ENCODE assay signal across 19 mouse cellular contexts in genomic region chrX:118814259-118814658, GRCm38 (mm10).
DNase-seq lines count a peak whose midpoint lies in the region; TF ChIP-seq lines count a peak whose summit lies in the region.
"Had no signal": no experiment of that assay in that cellular context is flagged by ENCODE, and none has a peak within 500 bp of the region (broad histone marks: within the 10 kb centered on the region; RNA-seq: fewer than 3 reads in every experiment).

No protein-coding gene starts in this region.

- no peaks in the 10 kb centered on the region for H3K27me3 ChIP-seq in MEL (ENCODE audit: control insufficient read depth in 1 of 2, insufficient read depth in 2 of 2, low read length in 2 of 2)
- H3K27me3 ChIP-seq: CH12.LX had no signal

- no peaks in the 10 kb centered on the region for H3K9me3 ChIP-seq in MEL (replicated peaks; ENCODE audit: insufficient read depth, low read length)
- H3K9me3 ChIP-seq: G1E had no signal

- no peak overlapping the region for H3K27ac ChIP-seq in MEL (ENCODE audit: control insufficient read depth, low read depth, low read length)

- H3K4me1 ChIP-seq in MEL (ENCODE audit: control insufficient read depth in 1 of 2, insufficient read depth in 2 of 2, low read length in 2 of 2), result no peaks in the 10 kb centered on the region

- TF ChIP-seq CTCF in MEL (IDR thresholded peaks at IDR 0.05 in 2 of 3, conservative IDR thresholded peaks at IDR 0.05 in 1 of 3; ENCODE audit: control insufficient read depth in 1 of 3, insufficient read depth in 1 of 3, low read depth in 2 of 3, low read length in 3 of 3, poor library complexity in 1 of 3, severe bottlenecking in 1 of 3), result no peak
- no peak for TF ChIP-seq CTCF in brain, embryonic 14.5 days (IDR thresholded peaks at IDR 0.05; ENCODE audit: borderline replicate concordance, extremely low read depth, insufficient read depth, insufficient read length)

- peaks cover 0 to 3% of the 10 kb centered on the region in 2 experiments; a peak in 2 of 4 replicates for H3K36me3 ChIP-seq in MEL (ENCODE audit: control insufficient read depth in 1 of 2, insufficient read depth in 2 of 2, low read length in 2 of 2)
- H3K36me3 ChIP-seq: G1E had no signal

- no peaks in the 10 kb centered on the region for H3K79me2 ChIP-seq in MEL (ENCODE audit: control insufficient read depth, insufficient read depth, low read length, poor library complexity)

- DNase-seq in MEL (ENCODE audit: low read depth, low spot score), result peak; percentile 12
- peak; percentile 0 for DNase-seq in brain, embryonic 14.5 days (ENCODE audit: low read depth)
- no peak for DNase-seq in c-Kit-positive CD71-positive TER-119-positive erythroid progenitor cells, embryonic 14.5 days (ENCODE audit: low spot score)
- no peak for DNase-seq in kidney, postnatal 10 days
- DNase-seq: adrenal gland, adult 2 months; adrenal gland, adult 8-10 months; adrenal gland, postnatal 10 days; adrenal gland, postnatal 14 days; adrenal gland, postnatal 25 days; adrenal gland, postnatal 36 days; B cell, adult 2 months; cerebellum, adult 11 months; cerebellum, adult 11-12 months; cerebellum, adult 18-20 months; cerebellum, adult 2 months; cerebellum, adult 8-10 months; cerebellum, adult 9-10 months had no signal

- no peak for TF ChIP-seq POLR2A in MEL (IDR thresholded peaks at IDR 0.05; ENCODE audit: control insufficient read depth in 1 of 2, insufficient read depth in 1 of 2, low read depth in 1 of 2, low read length in 2 of 2, poor library complexity in 1 of 2)
- TF ChIP-seq POLR2A in brain, embryonic 14.5 days (IDR thresholded peaks at IDR 0.05; ENCODE audit: borderline replicate concordance, extremely low read depth, insufficient read depth, insufficient read length, poor library complexity, severe bottlenecking), result no peak

- TF ChIP-seq EP300 in MEL (IDR thresholded peaks at IDR 0.05; ENCODE audit: low read depth in 1 of 2, low read length in 2 of 2), result peak; percentile 48 to 55; a peak in 3 of 4 replicates

- H3K9ac ChIP-seq in MEL (ENCODE audit: control insufficient read depth, low read depth, low read length, poor library complexity, severe bottlenecking), result no peak overlapping the region

- TF ChIP-seq RAD21 in MEL (IDR thresholded peaks at IDR 0.05; ENCODE audit: low read depth, low read length), result no peak

- H3K4me3 ChIP-seq in MEL (ENCODE audit: control insufficient read depth in 1 of 2, insufficient read depth in 1 of 2, low read depth in 2 of 2, low read length in 2 of 2), result no peak overlapping the region

TF ChIP-seq in MEL, 35 proteins besides CTCF, POLR2A, EP300 and RAD21:
- TF ChIP-seq ZKSCAN1 (IDR thresholded peaks at IDR 0.05; ENCODE audit: low read depth, low read length) (no peak), GATA1 (IDR thresholded peaks at IDR 0.05; ENCODE audit: low read depth, low read length) (peak; percentile 54; the same call in 1 of the 2 replicates), ZC3H11A (IDR thresholded peaks at IDR 0.05; ENCODE audit: low read depth, low read length) (no peak), TCF12 (IDR thresholded peaks at IDR 0.05; ENCODE audit: low read depth, low read length) (peak; percentile 57; the same call in 1 of the 2 replicates)

Comparison
In these comparisons a context has a peak if more than half of its experiments do, and no peak if none do; other contexts are left out.
1. DNase-seq: peak in MEL (single experiment) and brain, embryonic 14.5 days (single experiment); none in c-Kit-positive CD71-positive TER-119-positive erythroid progenitor cells, embryonic 14.5 days (single experiment) and kidney, postnatal 10 days (single experiment).